ENCODE assay signal across 8 mouse cellular contexts in the genomic region with DNA sequence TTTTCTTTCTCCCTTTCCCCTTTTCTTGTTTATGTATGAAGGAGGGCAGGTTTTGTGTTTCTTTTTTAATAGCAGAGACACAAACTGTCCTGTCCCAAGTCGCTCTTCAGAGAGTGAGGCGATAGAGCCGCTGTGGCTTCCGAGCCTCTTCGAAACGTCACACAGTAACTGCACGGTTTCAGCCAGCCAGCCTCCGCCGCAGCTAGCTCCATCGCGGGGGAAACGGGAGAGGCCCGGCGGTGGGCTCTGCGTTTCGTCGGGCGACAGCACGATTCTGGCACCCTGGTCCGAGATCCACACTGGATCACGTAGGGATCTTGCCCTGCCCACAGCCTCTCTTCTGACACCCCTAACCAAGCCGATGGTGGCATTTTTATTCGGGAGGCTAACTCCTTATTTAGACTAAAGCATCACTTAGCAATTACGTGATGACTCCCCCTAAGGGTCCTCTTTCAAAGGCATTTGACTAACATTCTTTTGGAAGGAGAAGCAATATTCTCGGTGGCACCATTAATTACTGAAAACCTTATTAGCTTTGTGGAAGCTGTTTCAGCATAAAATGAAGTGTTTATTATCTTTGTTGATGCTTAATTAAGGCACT. TPM values are rescaled to one million over a fixed set of nuclear protein-coding genes. Genes with fewer than 3 reads are reported as not detected.
DNase-seq lines count a peak whose midpoint lies in the region; ATAC-seq and TF ChIP-seq lines count a peak whose summit lies in the region.

No protein-coding gene starts in this region.

- ATAC-seq in common myeloid progenitor, adult 5-6 weeks (replicated peaks; ENCODE audit: low read depth, poor library complexity, severe bottlenecking): peak; percentile 23
- ATAC-seq in kidney, postnatal 0 days (replicated peaks; ENCODE audit: low FRiP score, low read depth): peak; percentile 33
- ATAC-seq in liver, embryonic 11.5 days (replicated peaks; ENCODE audit: low FRiP score): peak; percentile 55
- ATAC-seq in midbrain, embryonic 15.5 days (replicated peaks): peak; percentile 80
- 0 out of 2 replicates have a peak, but pooled peaks have one; percentile 31 for ATAC-seq in stomach, embryonic 15.5 days (ENCODE audit: insufficient read depth, low FRiP score, low read depth)

- no peaks in the 10 kb centered on the region for H3K27me3 ChIP-seq in kidney, adult 2 months (replicated peaks; ENCODE audit: control insufficient read depth, insufficient read depth, low read length)
- no peaks in the 10 kb centered on the region for H3K27me3 ChIP-seq in kidney, postnatal 0 days (ENCODE audit: insufficient read depth, low read length)
- H3K27me3 ChIP-seq in liver, embryonic 11.5 days (replicated peaks; ENCODE audit: control insufficient read depth, insufficient read depth, low read length): no peaks in the 10 kb centered on the region
- no peaks in the 10 kb centered on the region for H3K27me3 ChIP-seq in midbrain, embryonic 15.5 days (replicated peaks)
- H3K27me3 ChIP-seq in stomach, embryonic 15.5 days (replicated peaks): no peaks in the 10 kb centered on the region

- H3K9me3 ChIP-seq in kidney, postnatal 0 days (replicated peaks; ENCODE audit: low read length): no peaks in the 10 kb centered on the region
- no peaks in the 10 kb centered on the region for H3K9me3 ChIP-seq in liver, embryonic 11.5 days (ENCODE audit: control insufficient read depth, low read length)
- H3K9me3 ChIP-seq in midbrain, embryonic 15.5 days: no peaks in the 10 kb centered on the region
- H3K9me3 ChIP-seq in stomach, embryonic 15.5 days: no peaks in the 10 kb centered on the region

- H3K36me3 ChIP-seq in kidney, adult 2 months (ENCODE audit: control insufficient read depth, insufficient read depth, low read length): peaks cover 1% of the 10 kb centered on the region; the same call in 1 of the 2 replicates
- peaks cover 8% of the 10 kb centered on the region; the same call in 1 of the 2 replicates for H3K36me3 ChIP-seq in kidney, postnatal 0 days (ENCODE audit: insufficient read depth, low read length)
- H3K36me3 ChIP-seq in liver, embryonic 11.5 days (ENCODE audit: control insufficient read depth, insufficient read depth, low read length): 0 out of 2 replicates have a peak, but pooled peaks cover 3% of the 10 kb centered on the region
- H3K36me3 ChIP-seq in midbrain, embryonic 15.5 days (replicated peaks): no peaks in the 10 kb centered on the region
- H3K36me3 ChIP-seq in stomach, embryonic 15.5 days: peaks cover 8% of the 10 kb centered on the region; the same call in 1 of the 2 replicates

- H3K27ac ChIP-seq in kidney, adult 2 months (ENCODE audit: insufficient read depth, low read depth, low read length): peak overlapping the region; percentile 69
- peak overlapping the region; percentile 84 for H3K27ac ChIP-seq in kidney, postnatal 0 days
- H3K27ac ChIP-seq in liver, embryonic 11.5 days (ENCODE audit: low read depth, low read length): peak overlapping the region; percentile 47
- H3K27ac ChIP-seq in midbrain, embryonic 15.5 days: peak overlapping the region; percentile 86
- peak overlapping the region; percentile 88 for H3K27ac ChIP-seq in stomach, embryonic 15.5 days

- H3K4me1 ChIP-seq in kidney, adult 2 months (ENCODE audit: control insufficient read depth, insufficient read depth, low read length): 0 out of 2 replicates have a peak, but pooled peaks cover 7% of the 10 kb centered on the region
- H3K4me1 ChIP-seq in kidney, postnatal 0 days (replicated peaks; ENCODE audit: insufficient read depth, low read length): peaks cover 7% of the 10 kb centered on the region; the same call in 1 of the 2 replicates
- H3K4me1 ChIP-seq in liver, embryonic 11.5 days (replicated peaks; ENCODE audit: control insufficient read depth, insufficient read depth, low read length): peaks cover 9% of the 10 kb centered on the region; the same call in 1 of the 2 replicates
- peaks cover 11% of the 10 kb centered on the region for H3K4me1 ChIP-seq in midbrain, embryonic 15.5 days
- peaks cover 8% of the 10 kb centered on the region; the same call in 1 of the 2 replicates for H3K4me1 ChIP-seq in stomach, embryonic 15.5 days

- TF ChIP-seq POLR2A in kidney, adult 2 months (IDR thresholded peaks at IDR 0.05; ENCODE audit: low read depth, low read length): no peak

- peak; percentile 43 for DNase-seq in kidney, adult 2 months
- no peak for DNase-seq in kidney, adult 9 months
- peak; percentile 48 for DNase-seq in gastrocnemius, postnatal 25 days
- peak; percentile 68 for DNase-seq in kidney, postnatal 0 days (ENCODE audit: low spot score)
- DNase-seq in liver, embryonic 11.5 days (ENCODE audit: low spot score): no peak

- H3K9ac ChIP-seq in kidney, postnatal 0 days (ENCODE audit: low read depth, low read length): peak overlapping the region; percentile 80
- peak overlapping the region; percentile 80 for H3K9ac ChIP-seq in liver, embryonic 11.5 days (ENCODE audit: low read depth, low read length)
- H3K9ac ChIP-seq in midbrain, embryonic 15.5 days: peak overlapping the region; percentile 77
- H3K9ac ChIP-seq in stomach, embryonic 15.5 days: peak overlapping the region; percentile 80

- no peak for TF ChIP-seq CTCF in kidney, adult 2 months (conservative IDR thresholded peaks at IDR 0.05; ENCODE audit: insufficient read depth, insufficient read length, low read depth, low read length)
- no peak for TF ChIP-seq CTCF in kidney, postnatal 0 days (IDR thresholded peaks at IDR 0.05; ENCODE audit: low read depth)

- 1% methylated on average over 25 of the region's 25 CpGs for WGBS in kidney, adult 2 months
- WGBS in kidney, postnatal 0 days: under 1% methylated on average over 25 of the region's 25 CpGs
- under 1% methylated on average over 25 of the region's 25 CpGs for WGBS in liver, embryonic 11.5 days
- WGBS in midbrain, embryonic 15.5 days: under 1% methylated on average over 25 of the region's 25 CpGs
- 0% methylated on average over 25 of the region's 25 CpGs for WGBS in stomach, embryonic 15.5 days

- peak overlapping the region; percentile 67 for H3K4me3 ChIP-seq in kidney, adult 2 months (ENCODE audit: insufficient read depth, low read depth, low read length)
- H3K4me3 ChIP-seq in kidney, postnatal 0 days (replicated peaks; ENCODE audit: low read depth, low read length): peak overlapping the region; percentile 77
- peak overlapping the region; percentile 76 for H3K4me3 ChIP-seq in liver, embryonic 11.5 days (ENCODE audit: low read depth, low read length)
- H3K4me3 ChIP-seq in midbrain, embryonic 15.5 days: peak overlapping the region; percentile 76
- H3K4me3 ChIP-seq in stomach, embryonic 15.5 days (replicated peaks): peak overlapping the region; percentile 73

- H3K4me2 ChIP-seq in kidney, postnatal 0 days (ENCODE audit: low read length): peak overlapping the region; percentile 78
- peak overlapping the region; percentile 75 for H3K4me2 ChIP-seq in liver, embryonic 11.5 days
- peak overlapping the region; percentile 84 for H3K4me2 ChIP-seq in midbrain, embryonic 15.5 days
- peak overlapping the region; percentile 72 for H3K4me2 ChIP-seq in stomach, embryonic 15.5 days

RNA-seq across cellular contexts. Expression of a gene that starts 0.6 kb away (rescaled TPM):
- polyA plus RNA-seq in kidney, adult 2 months (2012; rRNA removed): 8.0 and 9.4 TPM in 2 replicates
- 18.8 and 20.7 TPM in 2 replicates for total RNA-seq in common myeloid progenitor, adult 5-6 weeks (2017)
- 10 to 100 TPM; 41.5 to 48.9 TPM for total RNA-seq in gastrocnemius, postnatal 25 days (2021)
- polyA plus RNA-seq in kidney, postnatal 0 days (2015; fragmentation: Nextera tagmentation; extraction: Ambion mirVana): 48.3 and 53.3 TPM in 2 replicates
- 30.2 and 31.5 TPM in 2 replicates for polyA plus RNA-seq in liver, embryonic 11.5 days (2014; fragmentation: Nextera tagmentation; extraction: Ambion mirVana)
- 16.0 and 16.8 TPM in 2 replicates for polyA plus RNA-seq in midbrain, embryonic 15.5 days (2015; fragmentation: Nextera tagmentation; extraction: Ambion mirVana)
- 51.0 and 52.0 TPM in 2 replicates for polyA plus RNA-seq in stomach, embryonic 15.5 days (2015; fragmentation: Nextera tagmentation; extraction: Ambion mirVana)

RNA-seq across cellular contexts. Expression of a gene that starts 59.6 kb away (rescaled TPM):
- polyA plus RNA-seq in kidney, adult 2 months (2012; rRNA removed): 6.0 and 7.3 TPM in 2 replicates
- 39.6 and 76.3 TPM in 2 replicates for total RNA-seq in common myeloid progenitor, adult 5-6 weeks (2017)
- 10 to 100 TPM; 19.0 to 20.2 TPM for total RNA-seq in gastrocnemius, postnatal 25 days (2021)
- polyA plus RNA-seq in kidney, postnatal 0 days (2015; fragmentation: Nextera tagmentation; extraction: Ambion mirVana): 50.8 and 55.8 TPM in 2 replicates
- polyA plus RNA-seq in liver, embryonic 11.5 days (2014; fragmentation: Nextera tagmentation; extraction: Ambion mirVana): 48.4 and 50.9 TPM in 2 replicates
- polyA plus RNA-seq in midbrain, embryonic 15.5 days (2015; fragmentation: Nextera tagmentation; extraction: Ambion mirVana): 49.5 and 53.2 TPM in 2 replicates
- polyA plus RNA-seq in stomach, embryonic 15.5 days (2015; fragmentation: Nextera tagmentation; extraction: Ambion mirVana): 53.7 and 62.2 TPM in 2 replicates

RNA-seq across cellular contexts. Expression of a gene that starts 59.8 kb away (rescaled TPM):
- 2.6 and 2.8 TPM in 2 replicates for polyA plus RNA-seq in kidney, adult 2 months (2012; rRNA removed)
- 12.1 and 15.2 TPM in 2 replicates for total RNA-seq in common myeloid progenitor, adult 5-6 weeks (2017)
- 1 to 10 TPM; 5.5 to 6.4 TPM for total RNA-seq in gastrocnemius, postnatal 25 days (2021)
- polyA plus RNA-seq in kidney, postnatal 0 days (2015; fragmentation: Nextera tagmentation; extraction: Ambion mirVana): 8.4 and 8.5 TPM in 2 replicates
- 18.5 and 18.7 TPM in 2 replicates for polyA plus RNA-seq in liver, embryonic 11.5 days (2014; fragmentation: Nextera tagmentation; extraction: Ambion mirVana)
- polyA plus RNA-seq in midbrain, embryonic 15.5 days (2015; fragmentation: Nextera tagmentation; extraction: Ambion mirVana): 6.8 and 6.9 TPM in 2 replicates
- polyA plus RNA-seq in stomach, embryonic 15.5 days (2015; fragmentation: Nextera tagmentation; extraction: Ambion mirVana): 11.9 and 12.9 TPM in 2 replicates

Comparison
In these comparisons a context has a peak if more than half of its experiments do, and no peak if none do; other contexts are left out.
1. DNase-seq: peak in kidney, adult 2 months (single experiment), gastrocnemius, postnatal 25 days (single experiment) and kidney, postnatal 0 days (single experiment); none in kidney, adult 9 months (single experiment) and liver, embryonic 11.5 days (single experiment).
2. ATAC-seq: peak in every context shown above with its lines; median percentile 80 in midbrain, embryonic 15.5 days; 55 in liver, embryonic 11.5 days; 33 in kidney, postnatal 0 days; 31 in stomach, embryonic 15.5 days; 23 in common myeloid progenitor, adult 5-6 weeks.
3. Peak in every context shown above with its lines, with median percentiles within 50 percentile points of each other: H3K27ac ChIP-seq, H3K4me3 ChIP-seq, H3K4me2 ChIP-seq and H3K9ac ChIP-seq.